Mouse (Mus musculus) hindbrain, embryonic 14.5 days (tissue): ENCODE results near the gene Gm6401. TPM values are rescaled to one million over a fixed set of nuclear protein-coding genes. Genes with fewer than 3 reads are reported as not detected.
"Not testable (repeated sequence)": the region's sequence is repeated elsewhere in the genome, so short reads cannot be mapped to it uniquely, and the experiment has no call there.

Source experiments
- ATAC-seq: fragments of 200-750 bp; cut with Nextera tagmentation; 2 replicates; pipeline ENCODE4 v1.8.0; 2017; ENCODE audit warnings: moderate number of reproducible peaks, mild to moderate bottlenecking, moderate TSS enrichment, moderate library complexity; ENCODE audit not compliant: low FRiP score
- DNase-seq: peaks from one replicate; pipeline ENCODE4 v3.0.0-alpha.2; 2015; ENCODE audit warnings: low spot score
- H3K27ac ChIP-seq: fragments of 300-500 bp; sonication (generic); 2 replicates; pipeline ENCODE4 v1.5.1; 2014; ENCODE audit warnings: mild to moderate bottlenecking, moderate library complexity
- H3K27me3 ChIP-seq: fragments of 300-500 bp; sonication (generic); 2 replicates; pipeline ENCODE4 v1.6.1; 2014; ENCODE audit warnings: mild to moderate bottlenecking, low read length, mixed read lengths; ENCODE audit not compliant: control insufficient read depth, insufficient read depth
- H3K36me3 ChIP-seq: fragments of 300-500 bp; sonication (generic); replicated peaks from 2 replicates; pipeline ENCODE4 v1.6.1; 2014; ENCODE audit not compliant: control insufficient read depth, insufficient read depth
- H3K4me1 ChIP-seq: fragments of 300-500 bp; sonication (generic); replicated peaks from 2 replicates; pipeline ENCODE4 v1.6.1; 2014; ENCODE audit warnings: antibody characterized with exemption, low read length, mixed read lengths; ENCODE audit not compliant: control insufficient read depth, insufficient read depth
- H3K4me2 ChIP-seq: fragments of 300-500 bp; sonication (generic); replicated peaks from 2 replicates; pipeline ENCODE4 v1.6.1; 2014; ENCODE audit warnings: mild to moderate bottlenecking, moderate library complexity
- H3K4me3 ChIP-seq: fragments of 300-500 bp; sonication (generic); replicated peaks from 2 replicates; pipeline ENCODE4 v1.5.1; 2014; ENCODE audit warnings: mild to moderate bottlenecking, low read length
- H3K9ac ChIP-seq: fragments of 300-500 bp; sonication (generic); 2 replicates; pipeline ENCODE4 v1.6.1; 2014
- H3K9me3 ChIP-seq: fragments of 300-500 bp; sonication (generic); 2 replicates; pipeline ENCODE4 v1.6.1; 2016; ENCODE audit warnings: low read length; ENCODE audit not compliant: control insufficient read depth
- WGBS: fragments of 180-500 bp; shearing (Covaris S2); extraction: QIAGEN DNeasy Blood & Tissue Kit; methylation state at CpG from one replicate; pipeline ENCODE4 v1.1.7; 2014; 5-methylcytosine and 5-hydroxymethylcytosine counted together
- polyA plus RNA-seq: library from polyadenylated mRNA; unstranded; fragments of >200 nt; fragmentation: Nextera tagmentation; extraction: Ambion mirVana; gene quantifications from 2 replicates; pipeline ENCODE4 v1.2.1, GENCODE M21; 2014

The Gm6401 gene
- not detected in 2 replicates for polyA plus RNA-seq

DNA sequence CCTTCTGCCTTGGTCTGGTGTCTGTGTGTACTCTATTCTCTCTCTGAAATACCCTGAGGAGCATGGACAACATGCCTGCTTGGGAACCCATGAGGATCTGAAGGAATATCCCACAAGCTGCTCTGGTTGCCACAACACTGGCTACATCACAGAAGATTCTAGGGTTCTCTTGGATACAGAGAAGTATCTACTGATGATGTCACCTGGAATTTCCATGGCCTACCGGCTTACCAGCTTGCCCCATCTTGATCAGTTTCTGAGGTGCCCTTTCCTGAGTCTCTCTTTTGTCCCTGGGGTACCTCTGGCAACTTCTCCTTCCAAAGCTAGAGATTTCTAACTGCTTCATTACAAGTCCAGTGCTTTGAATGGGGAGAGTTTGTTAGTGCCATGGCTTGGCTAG, at the start of gene Gm6401:
Gm6401 (minus strand) TSS at position 101 of the 400 bp plus-strand sequence.
- not testable (repeated sequence) for H3K4me3 ChIP-seq, H3K36me3 ChIP-seq, H3K4me2 ChIP-seq, DNase-seq, ATAC-seq, H3K4me1 ChIP-seq, H3K9ac ChIP-seq, H3K27ac ChIP-seq, H3K27me3 ChIP-seq, H3K9me3 ChIP-seq
- WGBS, result 83% methylated on average over 1 of the region's 1 CpGs

DNA sequence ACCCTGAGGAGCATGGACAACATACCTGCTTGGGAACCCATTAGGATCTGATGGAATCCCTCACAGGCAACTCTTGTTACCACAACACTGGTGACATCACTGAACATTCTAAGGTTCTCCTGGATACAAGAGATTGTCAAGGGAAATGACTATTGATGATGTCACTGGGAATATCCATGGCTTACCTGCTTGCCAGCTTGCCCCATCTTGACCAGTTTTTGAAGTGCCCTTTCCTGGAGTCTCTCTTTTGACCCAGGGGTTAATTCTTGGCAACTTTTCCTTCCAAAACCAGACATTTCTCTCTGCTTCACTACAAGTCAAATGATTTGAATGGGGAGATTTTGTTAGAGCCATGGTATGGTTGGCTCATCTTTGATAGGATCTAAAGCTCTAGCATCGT, 15.5 kb upstream of the Gm6401 start, which contains the start of gene Gm3543:
Gm3543 (minus strand) TSS at position 101 of the 400 bp plus-strand sequence.
- H3K4me3 ChIP-seq, H3K27ac ChIP-seq, ATAC-seq, DNase-seq, H3K9me3 ChIP-seq, H3K27me3 ChIP-seq, H3K4me1 ChIP-seq, H3K36me3 ChIP-seq, H3K4me2 ChIP-seq, H3K9ac ChIP-seq: not testable (repeated sequence)
- WGBS, result no CpG with 5 or more reads among the region's 1 CpGs

- not testable (repeated sequence) for H3K4me3 ChIP-seq, H3K27me3 ChIP-seq, H3K4me1 ChIP-seq, H3K9me3 ChIP-seq, H3K27ac ChIP-seq, H3K9ac ChIP-seq, DNase-seq, ATAC-seq, H3K36me3 ChIP-seq, H3K4me2 ChIP-seq
- 74% methylated on average over 3 of the region's 3 CpGs for WGBS
Measured at GRCm38 (mm10) chr14:41968596-41968995, 869 bp upstream of the Gm6401 start.

DNA sequence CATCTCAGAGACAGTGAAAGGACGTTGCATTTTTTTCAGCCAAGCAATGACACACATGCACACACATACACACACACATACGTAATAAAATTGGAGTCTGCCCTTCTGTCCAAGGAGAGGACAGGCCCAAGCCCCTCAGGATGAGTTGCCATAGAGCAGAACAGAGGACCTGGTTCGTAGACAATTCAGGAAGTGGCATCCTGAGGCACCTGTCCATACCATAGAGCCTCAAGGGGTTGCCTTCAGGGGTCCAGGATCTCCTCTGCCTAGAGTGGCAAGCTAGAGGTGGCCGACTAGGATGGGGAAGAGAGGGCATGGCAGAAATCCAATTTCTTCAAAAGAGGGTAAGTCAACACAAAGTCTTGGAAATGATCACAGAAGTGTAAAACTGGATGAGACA, 3.6 kb downstream of the Gm6401 start:
- not testable (repeated sequence) for H3K4me1 ChIP-seq, H3K9ac ChIP-seq, H3K4me3 ChIP-seq, ATAC-seq, H3K27ac ChIP-seq, H3K36me3 ChIP-seq, H3K9me3 ChIP-seq, DNase-seq, H3K27me3 ChIP-seq, H3K4me2 ChIP-seq
- WGBS, result 73% methylated on average over 4 of the region's 4 CpGs

GRCm38 (mm10) chr14:41943695-41944094, 24.0 kb downstream of the Gm6401 start, which contains the start of gene 1700024B05Rik:
Gene 1700024B05Rik (plus strand): TSS chr14:41943995.
- 67% methylated on average over 1 of the region's 2 CpGs for WGBS
- not testable (repeated sequence) for H3K9ac ChIP-seq, H3K9me3 ChIP-seq, H3K27me3 ChIP-seq, H3K4me2 ChIP-seq, DNase-seq, H3K4me3 ChIP-seq, ATAC-seq, H3K36me3 ChIP-seq, H3K4me1 ChIP-seq, H3K27ac ChIP-seq

DNA sequence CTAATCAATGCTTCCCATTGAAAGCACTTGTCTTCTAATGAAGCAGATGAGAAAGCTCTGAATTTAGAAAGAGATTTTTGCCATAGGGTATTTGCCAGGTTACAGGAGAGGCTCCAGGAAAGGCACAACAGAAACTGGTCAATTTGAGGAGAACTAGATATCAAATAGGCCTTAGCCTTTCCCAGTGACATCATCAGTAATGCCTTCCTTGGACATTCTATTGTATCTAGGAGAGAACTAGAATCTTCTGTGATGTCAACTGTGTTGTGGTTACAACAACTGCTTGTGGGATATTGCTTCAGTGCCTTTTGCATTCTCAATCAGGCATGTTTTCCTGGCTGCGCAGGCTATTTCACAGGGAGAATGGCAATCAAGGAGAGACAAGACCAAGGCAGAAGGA, 43.1 kb downstream of the Gm6401 start, which contains the start of gene 1700049E17Rik1:
1700049E17Rik1 (plus strand) TSS at position 301 of the 400 bp plus-strand sequence.
- H3K27ac ChIP-seq, ATAC-seq, H3K9ac ChIP-seq, H3K4me3 ChIP-seq, H3K27me3 ChIP-seq, H3K4me2 ChIP-seq, H3K9me3 ChIP-seq, H3K4me1 ChIP-seq, DNase-seq, H3K36me3 ChIP-seq: not testable (repeated sequence)
- no CpG with 5 or more reads among the region's 1 CpGs for WGBS

Other genes with a start within 250 kb of the Gm6401 start
- not detected in 2 replicates for gene Gm7929, start 217.3 kb downstream of the Gm6401 start, polyA plus RNA-seq
- not detected in 2 replicates for gene Gm47189, start 195.5 kb downstream of the Gm6401 start, polyA plus RNA-seq
- gene Gm7980, start 60.6 kb downstream of the Gm6401 start, polyA plus RNA-seq, result not detected in 2 replicates
- not detected in 2 replicates for gene 1700049E17Rik1, start 43.0 kb downstream of the Gm6401 start, polyA plus RNA-seq
- gene 1700024B05Rik, start 23.9 kb downstream of the Gm6401 start, polyA plus RNA-seq, result not detected in 2 replicates
- gene Gm3543, start 15.4 kb upstream of the Gm6401 start, polyA plus RNA-seq, result not detected in 2 replicates
- gene Gm7951, start 149.4 kb upstream of the Gm6401 start, polyA plus RNA-seq, result not detected in 2 replicates
- gene Gm17027, start 194.7 kb upstream of the Gm6401 start, polyA plus RNA-seq, result not detected in 2 replicates
- gene Gm3573, start 222.9 kb upstream of the Gm6401 start, polyA plus RNA-seq, result not detected in 2 replicates